Comparison of ENCODE assay signal across 27 mouse cellular contexts in the genomic region with DNA sequence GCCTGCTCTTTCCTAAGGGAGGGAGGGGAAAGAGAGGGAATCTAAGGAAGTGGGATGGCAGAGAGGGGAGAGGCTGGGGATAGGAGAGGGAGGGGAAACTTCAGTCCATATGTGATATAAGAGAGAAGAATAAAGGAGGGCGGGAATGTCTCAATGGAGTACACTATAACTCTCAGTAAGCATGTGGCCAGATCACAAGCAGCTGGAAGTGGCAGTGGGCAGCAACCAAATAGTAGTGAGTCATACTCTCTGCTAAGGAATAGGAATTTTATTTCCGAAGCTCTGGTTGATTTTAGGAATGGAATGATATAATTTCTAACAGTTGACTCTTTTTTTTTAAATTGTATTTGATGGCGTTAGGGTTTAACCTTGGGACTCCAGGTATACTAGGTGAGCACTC.
"Had no signal": no experiment of that assay in that cellular context is flagged by ENCODE, and none has a peak within 500 bp of the region (broad histone marks: within the 10 kb centered on the region; RNA-seq: fewer than 3 reads in every experiment).

No protein-coding gene starts in this region.

- H3K4me2 ChIP-seq: heart, embryonic 13.5 days; heart, embryonic 15.5 days; hindbrain, embryonic 13.5 days; hindbrain, embryonic 15.5 days; intestine, embryonic 15.5 days; limb, embryonic 12.5 days; liver, embryonic 11.5 days; liver, embryonic 13.5 days; liver, embryonic 15.5 days had no signal

- H3K9me3 ChIP-seq: heart, embryonic 10.5 days; heart, embryonic 13.5 days; heart, embryonic 15.5 days; hindbrain, embryonic 13.5 days; hindbrain, embryonic 15.5 days; intestine, embryonic 15.5 days; limb, embryonic 10.5 days; limb, embryonic 12.5 days; liver, embryonic 13.5 days; liver, embryonic 15.5 days had no signal

- H3K4me3 ChIP-seq: heart, embryonic 10.5 days; heart, embryonic 13.5 days; heart, embryonic 15.5 days; hindbrain, embryonic 13.5 days; hindbrain, embryonic 15.5 days; intestine, embryonic 15.5 days; layer of hippocampus, adult 2 months; left cerebral cortex, adult 2 months; limb, embryonic 10.5 days; limb, embryonic 12.5 days; liver, embryonic 13.5 days; liver, embryonic 15.5 days had no signal

- H3K36me3 ChIP-seq: heart, embryonic 10.5 days; heart, embryonic 13.5 days; heart, embryonic 15.5 days; hindbrain, embryonic 13.5 days; hindbrain, embryonic 15.5 days; intestine, embryonic 15.5 days; limb, embryonic 10.5 days; limb, embryonic 12.5 days; liver, embryonic 13.5 days; liver, embryonic 15.5 days had no signal

- ATAC-seq: inflammation-experienced regulatory T-cells, adult 6 months; intestine, embryonic 15.5 days; intestine, postnatal 0 days; liver, postnatal 0 days had no signal

- H3K27me3 ChIP-seq: heart, embryonic 13.5 days; heart, embryonic 15.5 days; hindbrain, embryonic 15.5 days; intestine, embryonic 15.5 days; limb, embryonic 12.5 days; liver, embryonic 13.5 days; liver, embryonic 15.5 days had no signal

- H3K9ac ChIP-seq: heart, embryonic 13.5 days; heart, embryonic 15.5 days; hindbrain, embryonic 13.5 days; hindbrain, embryonic 15.5 days; intestine, embryonic 15.5 days; limb, embryonic 12.5 days; liver, embryonic 13.5 days; liver, embryonic 15.5 days; liver, postnatal 0 days had no signal

- DNase-seq: gastrocnemius, postnatal 14 days; gastrocnemius, postnatal 36 days; heart, adult 18-20 months; heart, postnatal 14 days; heart, postnatal 36 days; kidney, adult 18-20 months; kidney, adult 8-10 months; kidney, postnatal 10 days; kidney, postnatal 25 days; kidney, postnatal 4 days; liver; liver, embryonic 13.5 days; liver, postnatal 0 days had no signal

- H3K27ac ChIP-seq: heart, embryonic 10.5 days; heart, embryonic 13.5 days; heart, embryonic 15.5 days; hindbrain, embryonic 13.5 days; hindbrain, embryonic 15.5 days; intestine, embryonic 15.5 days; layer of hippocampus, adult 2 months; left cerebral cortex, adult 2 months; limb, embryonic 10.5 days; limb, embryonic 12.5 days; liver, embryonic 13.5 days; liver, embryonic 15.5 days had no signal
